Comparison of ENCODE assay signal across 10 mouse cellular contexts in the genomic region with DNA sequence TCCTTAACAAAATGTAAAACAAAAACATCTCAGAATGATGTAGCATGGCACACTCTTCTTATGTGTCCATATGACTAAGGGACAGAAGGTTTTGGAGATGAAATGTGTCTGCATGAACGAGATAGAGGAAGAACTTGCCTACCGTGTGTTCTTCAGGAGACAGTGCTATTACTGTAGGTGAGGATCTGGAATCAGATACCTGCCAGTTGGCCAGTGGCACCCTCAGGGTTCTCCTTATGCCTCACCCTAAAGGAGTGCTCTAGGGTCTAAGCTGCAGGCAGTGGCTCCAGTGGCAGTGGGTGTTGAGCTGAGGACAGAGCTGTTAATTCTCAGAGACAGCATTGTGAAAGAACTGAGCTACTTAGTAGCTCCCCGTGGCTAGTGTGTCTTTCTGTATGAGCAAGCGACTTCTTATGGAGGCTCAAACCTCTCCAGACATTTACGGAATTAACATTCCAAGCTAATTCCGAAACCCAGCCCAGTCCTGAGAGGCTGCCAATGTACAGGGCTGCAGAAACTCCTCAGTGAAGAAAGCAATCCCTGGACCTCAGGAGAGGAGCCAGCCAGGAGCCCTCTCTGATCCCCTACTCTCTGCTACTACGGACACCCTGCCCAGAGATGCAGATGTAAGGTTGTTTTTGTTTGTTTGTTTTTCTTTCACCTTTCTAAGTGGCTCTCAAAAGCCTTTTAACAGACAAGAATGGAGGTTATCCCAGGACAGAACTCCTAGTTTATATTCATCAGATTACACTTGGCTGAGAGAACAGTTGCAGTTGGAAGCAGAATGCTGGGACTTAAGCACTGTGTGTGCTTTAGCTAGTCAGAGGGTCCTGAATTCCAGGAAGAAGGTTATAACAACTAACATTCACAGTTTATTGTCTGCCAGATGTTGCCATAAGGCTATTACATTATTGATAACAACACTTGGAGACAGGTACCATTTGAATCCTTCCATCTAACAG. TPM values are rescaled to one million over a fixed set of nuclear protein-coding genes. Genes with fewer than 3 reads are reported as not detected.
DNase-seq lines count a peak whose midpoint lies in the region; ATAC-seq and TF ChIP-seq lines count a peak whose summit lies in the region.
"Had no signal": no experiment of that assay in that cellular context is flagged by ENCODE, and none has a peak within 500 bp of the region (broad histone marks: within the 10 kb centered on the region; RNA-seq: fewer than 3 reads in every experiment).

No protein-coding gene starts in this region.

- H3K4me2 ChIP-seq in lung, embryonic 15.5 days = no peak overlapping the region; the same call in 1 of the 2 replicates
- H3K4me2 ChIP-seq in liver, postnatal 0 days (ENCODE audit: low read depth, low read length) = no peak overlapping the region
- H3K4me2 ChIP-seq in intestine, postnatal 0 days (replicated peaks; ENCODE audit: low read depth) = no peak overlapping the region
- H3K4me2 ChIP-seq: forebrain, embryonic 12.5 days had no signal

- peaks cover 31% of the 10 kb centered on the region for H3K4me1 ChIP-seq in heart, embryonic 10.5 days
- H3K4me1 ChIP-seq in lung, embryonic 15.5 days = peaks cover 50% of the 10 kb centered on the region
- no peaks in the 10 kb centered on the region for H3K4me1 ChIP-seq in liver, postnatal 0 days (ENCODE audit: insufficient read depth)
- H3K4me1 ChIP-seq in intestine, postnatal 0 days (replicated peaks; ENCODE audit: control insufficient read depth, insufficient read depth, low read length) = no peaks in the 10 kb centered on the region
- H3K4me1 ChIP-seq: forebrain, embryonic 12.5 days had no signal

- H3K27ac ChIP-seq in heart, embryonic 10.5 days = no peak overlapping the region
- H3K27ac ChIP-seq in lung, embryonic 15.5 days = peak overlapping the region; percentile 71
- H3K27ac ChIP-seq in liver, postnatal 0 days (ENCODE audit: low read depth) = no peak overlapping the region
- no peak overlapping the region for H3K27ac ChIP-seq in intestine, postnatal 0 days (ENCODE audit: low read depth, low read length)
- H3K27ac ChIP-seq: forebrain, embryonic 12.5 days; macrophage had no signal

- DNase-seq in heart, adult 18-20 months = peak; percentile 67 to 71
- no peak for DNase-seq in heart, embryonic 10.5 days (ENCODE audit: low spot score)
- DNase-seq in Muller cell, postnatal 12 days (ENCODE audit: inconsistent ontology term) = peak; percentile 50
- DNase-seq in gastrocnemius, postnatal 14 days = peak; percentile 20
- DNase-seq in liver, postnatal 0 days = no peak
- no peak for DNase-seq in adrenal gland, adult 2 months

- H3K27me3 ChIP-seq in heart, embryonic 10.5 days (ENCODE audit: insufficient read depth, poor library complexity, severe bottlenecking) = no peaks in the 10 kb centered on the region
- no peaks in the 10 kb centered on the region for H3K27me3 ChIP-seq in lung, embryonic 15.5 days
- H3K27me3 ChIP-seq in liver, postnatal 0 days (ENCODE audit: insufficient read depth, low read length) = no peaks in the 10 kb centered on the region
- H3K27me3 ChIP-seq in intestine, postnatal 0 days (replicated peaks; ENCODE audit: control insufficient read depth, insufficient read depth, low read length) = no peaks in the 10 kb centered on the region
- H3K27me3 ChIP-seq: forebrain, embryonic 12.5 days had no signal

- no peak for TF ChIP-seq CTCF in liver, postnatal 0 days (IDR thresholded peaks at IDR 0.05; ENCODE audit: low read depth)
- TF ChIP-seq CTCF in intestine, postnatal 0 days (IDR thresholded peaks at IDR 0.05; ENCODE audit: low read depth) = no peak

- no peak overlapping the region for H3K4me3 ChIP-seq in heart, embryonic 10.5 days
- no peak overlapping the region for H3K4me3 ChIP-seq in lung, embryonic 15.5 days
- no peak overlapping the region for H3K4me3 ChIP-seq in liver, postnatal 0 days (ENCODE audit: low read depth, low read length)
- H3K4me3 ChIP-seq in intestine, postnatal 0 days (ENCODE audit: low read depth, low read length) = no peak overlapping the region
- H3K4me3 ChIP-seq: forebrain, embryonic 12.5 days had no signal

- no peak overlapping the region for H3K9ac ChIP-seq in lung, embryonic 15.5 days
- H3K9ac ChIP-seq in liver, postnatal 0 days (replicated peaks) = no peak overlapping the region
- H3K9ac ChIP-seq in intestine, postnatal 0 days (ENCODE audit: low read depth, low read length) = no peak overlapping the region
- H3K9ac ChIP-seq: forebrain, embryonic 12.5 days had no signal

- H3K9me3 ChIP-seq in heart, embryonic 10.5 days = no peaks in the 10 kb centered on the region
- H3K9me3 ChIP-seq in lung, embryonic 15.5 days = no peaks in the 10 kb centered on the region
- H3K9me3 ChIP-seq in liver, postnatal 0 days (ENCODE audit: low read length) = no peaks in the 10 kb centered on the region
- no peaks in the 10 kb centered on the region for H3K9me3 ChIP-seq in intestine, postnatal 0 days (ENCODE audit: control insufficient read depth)
- H3K9me3 ChIP-seq: forebrain, embryonic 12.5 days had no signal

- ATAC-seq in lung, embryonic 15.5 days (ENCODE audit: borderline replicate concordance, extremely low read depth, low FRiP score, low TSS enrichment) = peak; percentile 49
- no peak for ATAC-seq in liver, postnatal 0 days
- no peak for ATAC-seq in intestine, postnatal 0 days

- intact Hi-C loops in gastrocnemius, postnatal 14 days (cut with DNase I; ENCODE audit: low total_unique reads) = no loop called here

- TF ChIP-seq EP300 in liver, postnatal 0 days (IDR thresholded peaks at IDR 0.05; ENCODE audit: low read depth) = no peak

- H3K36me3 ChIP-seq in heart, embryonic 10.5 days = no peaks in the 10 kb centered on the region
- no peaks in the 10 kb centered on the region for H3K36me3 ChIP-seq in lung, embryonic 15.5 days
- H3K36me3 ChIP-seq in liver, postnatal 0 days (replicated peaks; ENCODE audit: insufficient read depth, low read length) = no peaks in the 10 kb centered on the region
- H3K36me3 ChIP-seq in intestine, postnatal 0 days (ENCODE audit: control insufficient read depth, insufficient read depth) = no peaks in the 10 kb centered on the region
- H3K36me3 ChIP-seq: forebrain, embryonic 12.5 days had no signal

- 44% methylated on average over 7 of the region's 7 CpGs for WGBS in heart, embryonic 10.5 days
- WGBS in lung, embryonic 15.5 days = 39% methylated on average over 7 of the region's 7 CpGs
- 54% methylated on average over 7 of the region's 7 CpGs for WGBS in liver, postnatal 0 days (ENCODE audit: insufficient replicate concordance)
- WGBS in intestine, postnatal 0 days = 47% methylated on average over 7 of the region's 7 CpGs

RNA-seq across cellular contexts. Expression of gene Sptbn1, which starts 21.8 kb away (rescaled TPM):
- total RNA-seq in heart, adult 18-20 months (2021) = 100 to 1,000 TPM; 523 to 532 TPM
- 115 and 137 TPM in 2 replicates for polyA plus RNA-seq in heart, embryonic 10.5 days (2016; fragmentation: Nextera tagmentation; extraction: Ambion mirVana)
- total RNA-seq in gastrocnemius, postnatal 14 days (2021) = 100 to 1,000 TPM; 130 to 152 TPM
- 155 and 163 TPM in 2 replicates for polyA plus RNA-seq in lung, embryonic 15.5 days (2015; fragmentation: Nextera tagmentation; extraction: Ambion mirVana)
- polyA plus RNA-seq in liver, postnatal 0 days (2015; fragmentation: Nextera tagmentation; extraction: Ambion mirVana) = 18.9 and 19.2 TPM in 2 replicates
- 73.5 and 84.7 TPM in 2 replicates for polyA plus RNA-seq in intestine, postnatal 0 days (2015; fragmentation: Nextera tagmentation; extraction: Ambion mirVana)
- 100 to 1,000 TPM; 249 to 315 TPM for total RNA-seq in adrenal gland, adult 2 months (2021)
- 40.5 and 53.8 TPM in 2 replicates for polyA plus RNA-seq in adrenal gland, adult 2 months (2012; rRNA removed)

Comparison
In these comparisons a context has a peak if more than half of its experiments do, and no peak if none do; other contexts are left out.
1. DNase-seq: peak in heart, adult 18-20 months (2 of 2), Muller cell, postnatal 12 days (single experiment) and gastrocnemius, postnatal 14 days (single experiment); none in heart, embryonic 10.5 days (single experiment), liver, postnatal 0 days (single experiment) and adrenal gland, adult 2 months (single experiment).